Mouse (Mus musculus): ENCODE measurements around the gene Rnf40. TPM values are rescaled to one million over a fixed set of nuclear protein-coding genes. Genes with fewer than 3 reads are reported as not detected.

Rnf40 gene
- polyA plus RNA-seq (2015; fragmentation: Nextera tagmentation; extraction: Ambion mirVana), result 47.6 and 51.1 TPM in 2 replicates

GRCm38 (mm10) chr7:127588011-127588871 is at the start of gene Rnf40, which contains the start of gene Ccdc189:
Gene Rnf40, plus strand, starts transcription at chr7:127588767.
Gene Ccdc189, minus strand, starts transcription at chr7:127588595.
- peak within 1 kb of the TSS; percentile 93 for H3K4me3 ChIP-seq (ENCODE audit: low read length)
- H3K9me3 ChIP-seq (ENCODE audit: control insufficient read depth, low read length), result no peaks in the 10 kb centered on the region
- H3K36me3 ChIP-seq (ENCODE audit: control insufficient read depth, insufficient read depth, low read length), result peaks cover 32% of the 10 kb centered on the region
- H3K4me2 ChIP-seq (ENCODE audit: low read depth, low read length), result peak within 1 kb of the TSS; percentile 82
- peak within 1 kb of the TSS; percentile 95 for H3K9ac ChIP-seq (ENCODE audit: low read length)
- peaks cover 16% of the 10 kb centered on the region for H3K4me1 ChIP-seq (replicated peaks; ENCODE audit: control insufficient read depth, insufficient read depth, low read length)
- under 1% methylated on average over 50 of the region's 50 CpGs for WGBS
- no peaks in the 10 kb centered on the region for H3K27me3 ChIP-seq (ENCODE audit: control insufficient read depth, insufficient read depth, low read depth, low read length)
- peak within 1 kb of the TSS; percentile 76 for H3K27ac ChIP-seq (ENCODE audit: low read length)
- peak; percentile 98 for ATAC-seq (ENCODE audit: low read depth)

DNA sequence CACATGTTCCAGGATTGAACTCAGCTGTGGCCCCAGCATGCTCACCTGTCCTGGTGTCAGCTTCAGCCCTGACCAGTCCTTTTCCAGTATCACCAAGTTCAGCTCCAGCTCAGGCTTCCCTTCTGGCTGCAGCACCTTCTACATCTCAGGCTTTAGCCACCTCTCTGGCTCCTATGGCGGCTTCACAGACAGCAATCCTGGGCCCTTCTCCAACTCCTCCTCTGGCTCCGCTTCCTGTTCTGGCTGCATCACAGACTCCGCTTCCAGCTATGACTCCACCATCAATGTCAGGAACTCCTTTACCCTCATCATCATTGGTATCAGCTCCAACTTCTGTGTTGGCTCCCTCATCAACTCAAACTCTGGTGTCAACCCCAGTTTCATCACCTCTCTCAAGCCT is 46.9 kb upstream of the Rnf40 start:
- no peak overlapping the region for H3K4me2 ChIP-seq (ENCODE audit: low read depth, low read length)
- H3K4me3 ChIP-seq (ENCODE audit: low read length), result no peak overlapping the region
- ATAC-seq (ENCODE audit: low read depth), result no peak
- WGBS, result 91% methylated on average over 3 of the region's 3 CpGs
- no peak overlapping the region for H3K9ac ChIP-seq (ENCODE audit: low read length)
- H3K4me1 ChIP-seq (replicated peaks; ENCODE audit: control insufficient read depth, insufficient read depth, low read length), result no peaks in the 10 kb centered on the region
- no peak overlapping the region for H3K27ac ChIP-seq (ENCODE audit: low read length)
- no peaks in the 10 kb centered on the region for H3K9me3 ChIP-seq (ENCODE audit: control insufficient read depth, low read length)
- no peaks in the 10 kb centered on the region for H3K27me3 ChIP-seq (ENCODE audit: control insufficient read depth, insufficient read depth, low read depth, low read length)
- peaks cover 73% of the 10 kb centered on the region for H3K36me3 ChIP-seq (ENCODE audit: control insufficient read depth, insufficient read depth, low read length)

GRCm38 (mm10) chr7:127549116-127549835 is 39.3 kb upstream of the Rnf40 start:
- H3K9me3 ChIP-seq (ENCODE audit: control insufficient read depth, low read length), result no peaks in the 10 kb centered on the region
- H3K36me3 ChIP-seq (ENCODE audit: control insufficient read depth, insufficient read depth, low read length), result peaks cover 50% of the 10 kb centered on the region
- H3K4me2 ChIP-seq (ENCODE audit: low read depth, low read length), result no peak overlapping the region
- H3K4me3 ChIP-seq (ENCODE audit: low read length), result no peak overlapping the region
- H3K27ac ChIP-seq (ENCODE audit: low read length), result no peak overlapping the region
- H3K9ac ChIP-seq (ENCODE audit: low read length), result no peak overlapping the region
- no peaks in the 10 kb centered on the region for H3K27me3 ChIP-seq (ENCODE audit: control insufficient read depth, insufficient read depth, low read depth, low read length)
- WGBS, result 85% methylated on average over 15 of the region's 15 CpGs
- no peak for ATAC-seq (ENCODE audit: low read depth)
- no peaks in the 10 kb centered on the region for H3K4me1 ChIP-seq (replicated peaks; ENCODE audit: control insufficient read depth, insufficient read depth, low read length)

DNA sequence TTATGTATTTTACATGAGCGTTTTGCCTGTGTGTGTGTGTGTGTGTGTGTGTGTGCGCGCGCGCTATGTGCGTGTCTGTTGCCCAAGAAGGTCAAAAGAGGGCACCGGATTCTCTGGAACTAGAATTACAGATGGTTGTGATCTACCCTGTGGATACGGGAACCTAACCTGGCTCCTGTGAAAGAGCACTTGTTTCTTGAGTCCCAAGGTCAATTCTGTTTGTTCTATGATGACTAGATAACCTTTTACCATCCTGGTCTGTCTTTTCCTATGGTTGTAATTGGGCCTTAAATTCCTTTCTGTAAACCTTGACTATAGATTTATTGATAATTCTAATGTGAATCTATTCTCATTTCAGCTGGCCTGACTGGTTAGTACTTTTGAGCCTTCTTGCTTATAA is 37.0 kb upstream of the Rnf40 start:
- H3K9me3 ChIP-seq (ENCODE audit: control insufficient read depth, low read length), result no peaks in the 10 kb centered on the region
- no peak overlapping the region for H3K4me3 ChIP-seq (ENCODE audit: low read length)
- H3K27ac ChIP-seq (ENCODE audit: low read length), result no peak overlapping the region
- H3K4me1 ChIP-seq (replicated peaks; ENCODE audit: control insufficient read depth, insufficient read depth, low read length), result no peaks in the 10 kb centered on the region
- no peak overlapping the region for H3K9ac ChIP-seq (ENCODE audit: low read length)
- no peak overlapping the region for H3K4me2 ChIP-seq (ENCODE audit: low read depth, low read length)
- no peaks in the 10 kb centered on the region for H3K27me3 ChIP-seq (ENCODE audit: control insufficient read depth, insufficient read depth, low read depth, low read length)
- no peak for ATAC-seq (ENCODE audit: low read depth)
- 89% methylated on average over 8 of the region's 8 CpGs for WGBS
- peaks cover 56% of the 10 kb centered on the region for H3K36me3 ChIP-seq (ENCODE audit: control insufficient read depth, insufficient read depth, low read length)

DNA sequence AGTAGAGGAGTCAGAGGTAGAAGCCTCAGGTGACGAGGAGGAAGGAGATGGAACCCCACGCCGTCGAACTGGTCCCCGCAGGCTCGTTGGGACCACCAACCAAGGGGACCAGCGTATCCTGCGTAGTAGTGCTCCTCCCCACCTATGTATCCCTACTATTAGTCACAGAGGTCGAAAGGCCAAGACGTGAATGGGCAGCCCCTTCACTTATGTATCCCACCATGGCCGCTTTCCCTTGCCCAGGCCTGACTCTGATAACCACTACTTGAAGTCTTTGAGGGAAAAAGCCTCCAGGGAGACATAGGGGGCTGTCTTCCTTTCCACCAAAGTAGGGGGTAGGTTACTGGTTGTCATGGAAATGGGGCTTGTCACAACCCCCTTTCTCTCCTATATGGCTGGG is 28.0 kb upstream of the Rnf40 start:
- no peaks in the 10 kb centered on the region for H3K9me3 ChIP-seq (ENCODE audit: control insufficient read depth, low read length)
- no peak overlapping the region for H3K27ac ChIP-seq (ENCODE audit: low read length)
- peaks cover 44% of the 10 kb centered on the region for H3K36me3 ChIP-seq (ENCODE audit: control insufficient read depth, insufficient read depth, low read length)
- peaks cover 4% of the 10 kb centered on the region; the same call in 1 of the 2 replicates for H3K4me1 ChIP-seq (replicated peaks; ENCODE audit: control insufficient read depth, insufficient read depth, low read length)
- 0 out of 2 replicates have a peak, but pooled peaks have one; percentile 11 for ATAC-seq (ENCODE audit: low read depth)
- H3K4me2 ChIP-seq (ENCODE audit: low read depth, low read length), result no peak overlapping the region
- no peak overlapping the region for H3K9ac ChIP-seq (ENCODE audit: low read length)
- no peaks in the 10 kb centered on the region for H3K27me3 ChIP-seq (ENCODE audit: control insufficient read depth, insufficient read depth, low read depth, low read length)
- no peak overlapping the region for H3K4me3 ChIP-seq (ENCODE audit: low read length)
- WGBS, result 93% methylated on average over 11 of the region's 11 CpGs

DNA sequence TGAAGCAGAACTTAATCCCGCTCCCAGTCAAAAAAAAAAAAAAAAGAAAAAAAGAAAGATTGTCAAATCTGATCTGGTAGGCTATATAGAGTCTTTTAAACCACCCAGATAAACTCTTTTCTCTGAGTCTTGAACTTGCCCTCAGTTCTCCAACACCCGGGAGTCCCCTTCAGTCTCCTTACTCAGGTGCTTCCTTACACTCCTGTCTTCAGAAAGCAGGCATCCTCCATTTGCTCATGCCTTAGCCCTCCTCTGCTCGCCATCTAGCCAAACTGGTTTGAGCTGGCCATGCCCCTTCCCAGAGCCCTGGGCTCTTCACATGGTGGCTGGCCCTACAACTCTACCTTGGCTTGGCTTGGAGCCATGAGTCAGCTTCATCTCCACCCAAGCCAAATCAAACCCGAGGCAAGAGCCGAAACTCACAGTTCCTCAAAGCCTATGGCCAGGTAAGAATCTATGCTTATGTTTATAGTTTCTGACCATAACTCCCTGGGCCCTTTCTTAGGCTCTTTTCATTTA is 27.2 kb upstream of the Rnf40 start, which contains the start of gene Tmem265:
Gene Tmem265, plus strand, starts transcription at position 51 of the 519 bp plus-strand sequence.
- Histone ChIP-seq H3K4me2 (ENCODE audit: low read depth, low read length) (no peak within 1 kb of the TSS), H3K4me1 (replicated peaks; ENCODE audit: control insufficient read depth, insufficient read depth, low read length) (peaks cover 4% of the 10 kb centered on the region; the same call in 1 of the 2 replicates), H3K27ac (ENCODE audit: low read length) (no peak within 1 kb of the TSS), H3K27me3 (ENCODE audit: control insufficient read depth, insufficient read depth, low read depth, low read length) (no peaks in the 10 kb centered on the region), H3K4me3 (ENCODE audit: low read length) (no peak within 1 kb of the TSS), H3K9ac (ENCODE audit: low read length) (no peak within 1 kb of the TSS), H3K36me3 (ENCODE audit: control insufficient read depth, insufficient read depth, low read length) (peaks cover 38% of the 10 kb centered on the region), H3K9me3 (ENCODE audit: control insufficient read depth, low read length) (no peaks in the 10 kb centered on the region)
- WGBS, result 74% methylated on average over 5 of the region's 5 CpGs
- ATAC-seq (ENCODE audit: low read depth), result peak; percentile 53; the same call in 1 of the 2 replicates

GRCm38 (mm10) chr7:127564381-127565150 is 24.0 kb upstream of the Rnf40 start:
- H3K4me3 ChIP-seq (ENCODE audit: low read length), result no peak overlapping the region
- no peak overlapping the region for H3K4me2 ChIP-seq (ENCODE audit: low read depth, low read length)
- H3K9me3 ChIP-seq (ENCODE audit: control insufficient read depth, low read length), result no peaks in the 10 kb centered on the region
- 54% methylated on average over 6 of the region's 6 CpGs for WGBS
- H3K27me3 ChIP-seq (ENCODE audit: control insufficient read depth, insufficient read depth, low read depth, low read length), result no peaks in the 10 kb centered on the region
- peak overlapping the region; percentile 22; the same call in 1 of the 2 replicates for H3K27ac ChIP-seq (ENCODE audit: low read length)
- peaks cover 27% of the 10 kb centered on the region for H3K36me3 ChIP-seq (ENCODE audit: control insufficient read depth, insufficient read depth, low read length)
- peak; percentile 62 for ATAC-seq (ENCODE audit: low read depth)
- peaks cover 4% of the 10 kb centered on the region; the same call in 1 of the 2 replicates for H3K4me1 ChIP-seq (replicated peaks; ENCODE audit: control insufficient read depth, insufficient read depth, low read length)
- no peak overlapping the region for H3K9ac ChIP-seq (ENCODE audit: low read length)

GRCm38 (mm10) chr7:127572895-127573471 is 15.6 kb upstream of the Rnf40 start, which contains the start of gene Phkg2:
Gene Phkg2, plus strand, starts transcription at chr7:127573340.
- ATAC-seq (ENCODE audit: low read depth), result peak; percentile 98
- Histone ChIP-seq H3K36me3 (ENCODE audit: control insufficient read depth, insufficient read depth, low read length) (peaks cover 8% of the 10 kb centered on the region; the same call in 1 of the 2 replicates), H3K4me3 (ENCODE audit: low read length) (peak within 1 kb of the TSS; percentile 85), H3K9me3 (ENCODE audit: control insufficient read depth, low read length) (no peaks in the 10 kb centered on the region), H3K4me1 (replicated peaks; ENCODE audit: control insufficient read depth, insufficient read depth, low read length) (peaks cover 18% of the 10 kb centered on the region), H3K27ac (ENCODE audit: low read length) (peak within 1 kb of the TSS; percentile 80), H3K27me3 (ENCODE audit: control insufficient read depth, insufficient read depth, low read depth, low read length) (no peaks in the 10 kb centered on the region), H3K9ac (ENCODE audit: low read length) (peak within 1 kb of the TSS; percentile 89), H3K4me2 (ENCODE audit: low read depth, low read length) (peak within 1 kb of the TSS; percentile 93)
- WGBS, result 0% methylated on average over 17 of the region's 17 CpGs
